Mouse (Mus musculus) embryo, embryonic 10 days (tissue): ENCODE data around the gene Dennd1a.

Experiments used
- DNase-seq: peaks from one replicate; pipeline ENCODE4 v3.0.0-alpha.2; 2015; ENCODE audit warnings: low spot score

Gene Dennd1a

GRCm38 (mm10) chr2:37879697-37880096 is 407.5 kb downstream of the Dennd1a start:
- DNase-seq, result no peak

DNA sequence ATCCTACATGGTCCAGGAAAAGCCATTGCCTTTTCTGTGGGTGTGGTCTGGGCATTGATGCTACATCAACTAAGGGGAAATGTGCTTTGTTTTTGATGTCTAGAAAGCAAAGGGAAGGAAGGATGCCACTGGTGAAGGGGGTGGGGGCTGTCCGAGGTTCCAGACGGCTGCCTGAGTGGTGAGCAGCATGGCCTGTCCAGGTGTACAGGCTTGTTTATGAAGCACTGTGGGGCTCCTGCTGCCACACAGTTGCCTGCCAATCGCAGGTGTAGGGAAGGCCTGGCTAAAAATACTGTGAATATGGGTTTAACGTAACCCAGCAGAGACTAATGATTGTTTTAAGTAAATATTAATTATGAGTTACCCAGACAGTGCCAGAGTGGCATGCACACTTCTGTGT is 414.4 kb downstream of the Dennd1a start:
- no peak for DNase-seq

GRCm38 (mm10) chr2:37869628-37870027 is 417.6 kb downstream of the Dennd1a start:
- peak; percentile 42 for DNase-seq

GRCm38 (mm10) chr2:37867387-37867786 is 419.8 kb downstream of the Dennd1a start:
- no peak for DNase-seq

- no peak for DNase-seq
Observed at GRCm38 (mm10) chr2:37857472-37857871, 429.7 kb downstream of the Dennd1a start.

GRCm38 (mm10) chr2:37856955-37857354 is 430.2 kb downstream of the Dennd1a start:
- no peak for DNase-seq

DNA sequence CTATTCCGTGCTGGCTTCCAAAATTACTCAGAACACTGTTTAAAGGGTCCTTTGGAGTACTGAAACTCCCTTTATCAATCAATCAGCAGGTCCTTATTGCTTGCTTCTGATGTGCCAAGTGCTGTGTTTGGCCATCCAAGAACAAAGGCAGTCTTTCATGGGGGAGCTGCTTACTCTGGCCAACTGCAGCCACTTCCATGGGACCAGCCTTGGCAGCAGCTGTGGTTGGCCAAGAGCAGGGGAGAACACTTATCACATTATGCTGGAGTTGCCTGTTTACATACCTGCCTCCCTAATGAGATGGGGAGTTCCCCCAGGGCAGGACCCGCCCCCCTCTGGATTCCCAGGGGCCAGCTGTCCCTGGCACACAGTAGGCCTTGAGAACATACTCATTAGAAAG is 432.0 kb downstream of the Dennd1a start:
- DNase-seq, result no peak

- no peak for DNase-seq
Observed at GRCm38 (mm10) chr2:37853878-37854435, 433.2 kb downstream of the Dennd1a start.

DNA sequence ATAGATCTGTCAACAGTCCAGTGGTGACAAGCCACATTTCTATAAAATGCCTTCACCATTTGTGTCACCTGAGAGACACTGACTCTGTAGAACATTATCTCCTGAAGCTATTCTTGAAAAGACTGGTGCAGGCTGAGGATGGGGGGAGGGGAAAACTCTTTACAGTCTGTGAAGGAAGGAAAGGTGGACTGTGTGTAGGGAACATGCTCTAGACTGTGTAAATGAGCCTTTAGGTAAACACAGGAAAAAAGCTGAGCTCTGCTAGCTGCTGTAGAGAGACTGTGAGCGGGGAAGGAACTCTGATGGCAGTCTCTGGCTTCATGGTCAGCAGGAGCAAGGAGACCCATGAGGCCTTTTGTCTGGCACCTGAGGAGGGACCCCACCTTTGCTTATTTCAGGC is 436.6 kb downstream of the Dennd1a start:
- no peak for DNase-seq

- no peak for DNase-seq
Observed at GRCm38 (mm10) chr2:37849357-37849756, 437.8 kb downstream of the Dennd1a start.

DNA sequence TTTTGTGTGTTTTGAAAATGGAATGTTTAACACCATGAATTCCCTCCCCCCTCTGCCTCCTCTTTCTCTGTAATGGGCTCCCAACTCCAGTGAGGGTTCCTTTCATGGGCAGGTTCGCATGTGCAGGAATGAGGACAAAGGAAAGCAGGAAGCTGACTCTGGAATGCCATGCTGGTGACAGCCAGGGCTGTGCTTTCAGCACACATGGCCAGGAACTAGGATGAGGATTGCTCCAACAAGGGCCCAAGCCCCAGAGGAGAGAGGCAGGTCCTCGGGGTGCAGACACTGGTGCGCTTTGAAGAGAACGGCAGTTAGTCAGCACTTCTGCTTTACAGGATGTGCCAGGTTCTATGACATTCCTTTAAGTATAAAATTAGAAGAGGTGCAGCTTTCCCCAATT is 444.5 kb downstream of the Dennd1a start:
- DNase-seq, result peak; percentile 65

- peak; percentile 74 for DNase-seq
Observed at GRCm38 (mm10) chr2:37842151-37842569, 445.0 kb downstream of the Dennd1a start.

- DNase-seq, result no peak
Observed at GRCm38 (mm10) chr2:37839922-37840321, 447.3 kb downstream of the Dennd1a start.

GRCm38 (mm10) chr2:37838202-37838984 is 448.8 kb downstream of the Dennd1a start:
- DNase-seq, result no peak

DNA sequence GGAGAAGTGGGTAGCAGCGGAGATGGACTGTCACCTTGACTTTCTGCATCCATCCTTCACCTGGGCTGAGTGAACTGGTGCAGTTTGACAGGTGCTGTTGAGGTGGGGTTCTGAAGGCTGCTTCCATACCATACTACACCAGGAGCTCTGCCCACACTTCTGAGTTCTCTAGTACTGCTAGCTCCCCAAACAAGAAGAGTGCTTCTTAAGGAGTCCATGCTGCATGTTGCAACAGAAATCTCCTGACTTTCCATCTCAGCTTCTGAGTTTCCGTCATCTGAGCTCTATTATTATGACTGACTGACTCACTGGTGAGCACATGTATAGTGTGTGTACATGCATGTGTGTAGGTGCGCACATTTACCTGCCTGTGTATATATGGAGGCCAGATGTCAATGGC is 449.6 kb downstream of the Dennd1a start:
- DNase-seq, result no peak

DNA sequence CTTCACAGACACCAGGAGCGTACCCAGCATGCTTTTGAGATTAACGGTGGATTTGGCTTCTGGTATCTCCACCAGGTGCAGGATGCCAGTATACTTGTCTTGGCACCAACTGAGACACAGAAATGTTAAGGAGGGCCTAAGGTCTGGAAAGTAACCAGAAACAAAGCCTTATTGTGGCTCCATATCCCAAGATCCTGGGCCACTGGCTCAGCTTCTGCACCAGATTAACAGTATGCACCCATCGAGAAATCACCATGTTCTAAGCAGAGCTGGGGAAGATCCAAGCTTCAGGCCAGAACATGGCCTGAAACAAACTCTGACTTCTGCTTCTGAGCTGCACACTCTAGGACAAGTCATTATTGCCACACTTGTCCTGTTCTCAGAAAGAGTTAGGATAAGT is 450.3 kb downstream of the Dennd1a start:
- DNase-seq, result no peak

DNA sequence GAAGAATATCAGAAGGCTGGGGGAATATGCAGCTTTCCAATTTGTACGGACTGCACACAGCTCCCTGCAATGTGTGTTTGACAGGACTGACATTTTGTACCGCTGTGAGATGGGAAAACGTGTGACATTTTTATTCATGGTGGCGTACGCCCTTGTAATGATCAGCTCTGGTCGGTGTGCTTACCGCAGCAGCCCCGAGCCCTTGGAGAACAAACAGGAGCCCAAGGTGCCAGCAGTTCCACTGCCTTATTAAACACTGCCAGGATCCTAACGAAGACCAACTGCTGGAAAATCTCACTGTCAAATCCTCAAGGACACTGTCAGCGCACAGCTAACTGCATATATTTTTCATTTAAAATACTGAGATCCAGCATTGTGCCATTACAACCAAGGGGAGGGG is 454.9 kb downstream of the Dennd1a start:
- no peak for DNase-seq

DNA sequence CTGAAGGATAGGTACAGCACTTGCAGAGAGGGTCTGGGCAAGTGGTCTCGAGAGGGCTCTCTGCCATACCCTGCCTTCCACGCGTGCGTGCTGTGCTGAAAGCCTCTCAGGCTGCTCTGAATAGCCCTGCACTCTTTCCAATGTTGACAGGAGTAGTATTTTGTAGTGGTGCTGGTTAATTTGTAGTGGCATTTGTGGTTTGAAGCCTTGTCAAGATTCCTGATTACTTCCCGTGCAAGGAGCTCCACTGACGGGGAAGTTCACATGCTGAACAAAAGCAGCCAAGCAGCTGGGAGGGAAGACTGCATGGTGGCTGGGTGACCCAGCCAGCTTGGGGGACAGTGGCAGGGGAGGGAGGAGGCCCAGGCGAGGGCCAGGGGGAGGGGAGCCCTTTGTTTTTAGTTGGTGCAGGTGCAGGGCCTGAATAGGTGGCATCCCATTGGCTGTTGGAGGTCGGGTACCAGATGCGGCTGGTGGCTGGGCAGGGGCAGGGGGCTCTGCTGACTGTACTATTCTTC is 457.4 kb downstream of the Dennd1a start:
- DNase-seq, result no peak

DNA sequence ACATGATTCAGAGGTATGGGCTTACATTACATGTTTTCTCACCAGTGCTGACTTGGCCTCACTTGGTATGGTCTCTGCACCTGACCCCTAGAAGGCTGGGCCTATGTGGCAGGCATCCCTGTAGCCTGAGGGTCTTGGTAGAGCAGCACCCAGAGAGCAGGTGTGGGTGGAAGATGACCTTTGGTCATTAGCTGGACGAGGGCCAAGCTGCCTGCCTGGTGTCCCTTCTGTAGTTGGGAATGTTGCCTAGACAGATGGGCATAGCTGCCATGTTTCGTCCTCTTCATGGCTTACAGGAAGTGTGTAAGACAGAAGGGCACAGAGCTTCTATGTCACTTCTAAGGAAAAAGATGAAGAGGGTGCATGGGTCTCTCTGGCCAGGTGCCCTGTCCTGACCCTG is 463.4 kb downstream of the Dennd1a start:
- DNase-seq, result no peak

GRCm38 (mm10) chr2:37822122-37822521 is 465.1 kb downstream of the Dennd1a start:
- DNase-seq, result no peak

DNA sequence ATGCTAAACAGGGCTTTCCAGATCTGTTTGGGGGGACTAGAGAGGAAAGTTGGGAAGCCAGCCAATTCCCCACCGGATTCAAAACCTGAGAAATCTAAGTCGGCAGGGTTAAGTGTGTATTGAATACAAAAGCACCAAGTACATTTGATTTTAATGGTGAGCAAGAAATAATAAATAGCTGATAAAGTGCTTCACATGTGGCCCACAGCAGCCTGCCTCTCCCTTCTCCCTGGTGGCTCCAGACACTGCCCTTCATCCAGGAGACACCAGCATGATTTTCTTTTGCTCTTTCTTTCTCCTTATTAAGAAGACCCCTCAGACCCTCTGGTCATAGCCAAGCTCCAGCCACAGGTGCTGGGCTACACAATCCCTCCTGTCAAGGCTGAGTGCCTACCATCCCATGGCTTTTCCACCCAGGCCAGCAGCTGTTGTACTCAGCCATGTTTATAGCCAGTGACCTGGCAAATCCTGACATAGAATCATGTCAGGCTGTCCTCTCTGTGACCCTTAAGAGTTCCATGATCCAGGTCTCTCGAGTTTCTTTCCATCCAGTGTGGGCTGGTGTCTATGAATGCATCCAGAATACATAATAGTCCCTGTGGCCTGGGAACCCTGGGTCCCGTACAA is 467.6 kb downstream of the Dennd1a start:
- DNase-seq, result no peak

GRCm38 (mm10) chr2:37818761-37819525 is 468.2 kb downstream of the Dennd1a start:
- peak; percentile 35 for DNase-seq
